Mouse (Mus musculus): ENCODE results near the gene Csrnp1. TPM values are rescaled to one million over a fixed set of nuclear protein-coding genes. Genes with fewer than 3 reads are reported as not detected.

The Csrnp1 gene
- total RNA-seq, 2 experiments from 2014 or later, result 18.0 to 18.1 TPM

DNA sequence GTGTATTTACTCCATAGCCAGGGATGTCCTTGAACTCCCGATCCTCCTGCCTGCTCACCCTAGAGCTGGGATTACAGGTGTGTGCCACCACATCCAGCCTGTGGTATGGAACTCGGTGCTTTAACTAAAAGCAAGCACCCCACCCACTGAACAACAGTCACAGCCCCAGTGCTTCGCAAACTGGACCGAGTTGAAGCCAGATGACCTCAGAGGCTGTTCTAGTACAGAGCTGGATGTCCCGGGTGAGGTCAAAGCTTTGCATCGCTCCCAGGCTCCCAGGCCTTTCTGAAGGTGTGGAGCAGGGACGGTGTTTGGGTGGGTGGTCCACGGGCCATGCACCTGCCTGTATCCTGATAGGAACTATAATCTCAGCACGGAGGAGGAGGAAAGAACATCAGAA is 33.1 kb downstream of the Csrnp1 start:
- no peak for DNase-seq (ENCODE audit: low spot score in 2 of 2)

DNA sequence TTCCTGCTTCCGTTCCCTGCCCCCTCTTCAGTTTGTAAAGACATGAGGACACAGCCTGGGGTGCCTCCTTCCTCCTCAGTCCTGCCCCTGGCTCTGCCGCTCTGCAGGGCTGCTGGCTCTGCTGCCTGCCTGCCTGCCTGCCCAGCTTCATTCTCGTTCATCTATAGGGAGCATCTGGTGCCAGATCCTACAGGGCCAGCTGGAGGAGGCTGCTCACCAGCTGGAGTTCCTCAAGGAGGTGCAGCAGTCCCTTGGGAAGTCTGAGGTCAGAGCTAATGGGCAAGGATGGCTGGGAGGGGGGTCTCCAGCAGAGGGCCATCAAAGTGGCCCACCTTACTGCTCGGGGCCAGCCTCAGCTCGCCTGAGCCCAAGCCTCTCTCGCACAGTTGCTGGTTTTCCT is 34.0 kb downstream of the Csrnp1 start:
- DNase-seq (ENCODE audit: low spot score in 2 of 2), result no peak

DNA sequence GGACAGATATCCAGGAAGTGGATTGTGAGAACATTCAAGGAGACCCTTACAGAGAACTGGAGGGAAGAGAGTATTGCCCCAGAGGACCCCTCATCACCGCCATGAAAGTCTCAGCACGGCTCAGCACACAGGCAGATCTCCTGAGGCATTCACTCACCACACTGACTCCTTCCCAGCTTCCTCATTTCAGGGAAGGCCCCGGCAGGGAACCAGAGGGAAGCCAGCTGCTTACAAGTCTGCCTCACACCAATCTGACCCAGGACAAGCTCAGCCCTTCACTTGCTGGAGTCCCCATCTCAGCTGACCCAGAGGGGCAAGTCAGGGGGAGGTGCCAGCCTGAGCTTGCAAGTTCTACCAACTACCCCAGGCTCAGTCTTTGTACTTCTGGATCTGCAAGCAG is 35.7 kb downstream of the Csrnp1 start:
- DNase-seq (ENCODE audit: low spot score in 2 of 2), result no peak

DNA sequence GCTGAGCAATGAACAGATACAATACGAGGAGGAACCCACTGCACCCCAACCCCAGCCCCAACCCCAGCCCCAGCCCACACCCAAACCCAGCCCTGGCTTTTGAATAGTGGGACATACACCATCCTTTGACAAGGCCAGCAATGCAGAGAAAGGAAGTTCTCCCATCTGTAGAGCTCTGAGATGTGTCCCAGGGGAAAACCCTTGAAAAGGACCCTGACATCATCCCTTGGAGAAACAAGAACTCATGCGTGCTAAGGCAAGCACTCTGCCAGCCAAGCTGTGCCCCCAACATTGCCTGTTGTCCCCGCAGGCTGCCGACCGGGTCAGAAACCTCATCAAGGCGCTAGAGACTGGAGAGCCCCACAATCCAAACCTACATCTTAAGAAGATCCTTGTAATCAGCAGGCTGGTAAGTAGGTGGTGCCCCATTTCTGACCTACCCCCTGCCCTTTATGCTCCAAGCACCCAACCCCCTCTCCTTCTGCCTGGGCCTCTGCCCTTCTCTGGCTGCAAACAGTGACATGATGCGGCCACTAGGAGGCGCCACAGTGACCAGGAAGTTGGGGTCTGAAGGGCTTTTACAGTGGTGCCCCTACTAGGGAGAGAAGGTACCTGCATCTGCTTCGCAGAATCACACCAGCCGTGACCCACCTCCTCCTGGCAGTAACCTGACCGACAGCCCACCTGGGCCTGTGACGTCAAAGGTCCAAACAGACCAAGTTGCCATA is 39.1 kb downstream of the Csrnp1 start:
- no peak for DNase-seq (ENCODE audit: low spot score in 2 of 2)

DNA sequence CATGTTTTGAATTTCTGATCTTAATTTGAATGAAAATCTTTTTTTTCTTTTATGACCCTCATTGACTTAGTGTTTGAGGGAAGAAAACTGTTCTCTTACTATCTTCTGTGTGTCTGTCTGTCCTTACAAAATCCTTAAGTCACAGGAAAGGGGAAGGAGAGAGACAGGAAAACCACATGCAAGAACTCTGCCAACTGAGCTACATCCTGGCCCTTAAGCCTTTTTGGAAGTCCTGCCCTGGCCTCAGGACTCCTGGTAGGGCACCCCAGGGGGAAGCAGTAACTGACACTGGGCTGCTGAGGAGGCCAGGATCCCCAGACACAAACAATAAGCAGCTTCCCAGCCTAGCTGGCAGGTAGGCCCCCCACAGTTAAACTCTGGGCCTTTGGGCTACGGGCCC is 41.1 kb downstream of the Csrnp1 start:
- DNase-seq (ENCODE audit: low spot score in 2 of 2), result no peak

DNA sequence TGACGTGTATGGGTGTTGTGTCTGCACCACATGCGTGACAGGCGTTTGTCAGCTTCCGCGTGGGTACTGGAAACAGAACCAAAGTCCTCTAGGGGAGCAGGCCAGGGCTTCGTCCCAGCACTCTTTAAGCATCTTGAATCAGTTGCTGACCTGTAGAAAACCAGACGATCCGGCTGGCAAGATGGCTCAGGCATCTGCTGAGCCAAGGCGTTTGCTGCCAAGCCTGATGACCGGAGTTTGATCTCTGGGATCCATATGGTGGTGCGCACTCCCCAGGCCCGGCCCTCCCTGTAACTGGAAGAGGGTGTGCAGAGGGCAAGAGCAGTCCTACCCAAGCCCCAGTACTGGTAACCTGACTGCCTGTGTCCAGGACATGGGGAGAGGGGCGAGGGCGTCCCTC is 42.6 kb downstream of the Csrnp1 start:
- no peak for DNase-seq (ENCODE audit: low spot score in 2 of 2)

DNA sequence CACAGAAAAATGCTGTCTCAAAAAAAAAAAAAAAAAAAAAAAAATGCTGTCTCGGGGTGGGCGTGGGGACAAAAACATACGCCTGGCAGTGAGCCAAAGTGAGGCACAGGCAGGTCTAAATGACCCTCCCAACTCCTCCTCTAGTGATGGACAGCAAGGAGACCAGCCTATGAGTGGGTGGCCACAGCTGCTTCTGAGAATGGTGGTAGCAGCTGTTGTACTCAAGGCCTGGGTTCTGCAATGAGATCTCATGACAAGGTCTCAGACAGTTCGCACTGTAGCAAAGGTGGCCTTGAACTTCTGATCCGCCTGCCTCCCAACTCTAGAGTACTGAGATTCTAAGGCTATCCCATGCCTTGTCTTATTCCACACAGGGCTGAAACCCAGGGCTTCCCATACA is 43.1 kb downstream of the Csrnp1 start:
- DNase-seq (ENCODE audit: low spot score in 2 of 2), result no peak

DNA sequence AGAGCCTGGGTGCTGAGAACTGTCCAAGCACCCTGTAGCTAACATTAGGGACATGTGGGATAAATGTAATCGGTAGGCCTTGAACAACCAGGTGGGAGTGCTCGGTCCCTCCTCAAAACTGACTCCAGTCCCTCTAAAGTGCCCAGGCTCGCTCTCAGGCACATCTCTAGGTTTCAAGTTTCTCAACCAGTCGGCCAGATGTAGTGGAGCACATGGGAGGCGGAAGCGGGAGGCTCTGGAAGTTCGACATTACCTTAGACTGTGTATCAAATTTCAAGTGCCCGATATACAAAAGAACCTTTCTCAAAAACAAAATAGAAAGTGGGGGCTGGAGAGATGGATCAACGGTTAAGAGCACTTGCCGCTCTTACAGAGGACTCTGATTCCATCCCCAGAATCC is 44.8 kb downstream of the Csrnp1 start:
- no peak for DNase-seq (ENCODE audit: low spot score in 2 of 2)

DNA sequence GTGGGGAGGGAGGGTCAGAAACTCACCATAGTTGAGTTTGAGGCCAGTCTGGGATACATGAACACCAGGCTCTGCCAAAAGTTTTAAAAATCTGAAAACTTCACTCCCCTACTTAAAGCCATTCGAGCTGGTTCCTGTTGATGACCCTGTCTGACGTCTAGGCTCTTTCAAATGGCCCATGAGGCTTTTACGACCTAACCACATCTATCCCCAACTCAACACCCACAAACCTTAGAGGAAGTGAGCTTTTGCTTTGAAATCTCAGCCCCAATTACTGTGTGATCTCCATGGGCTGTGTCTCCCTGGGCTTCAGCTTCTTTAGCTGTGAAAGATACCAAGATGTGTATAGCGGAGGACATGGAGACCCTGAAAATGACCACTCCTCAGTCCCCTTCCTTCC is 46.0 kb downstream of the Csrnp1 start:
- DNase-seq (ENCODE audit: low spot score in 2 of 2), result no peak

DNA sequence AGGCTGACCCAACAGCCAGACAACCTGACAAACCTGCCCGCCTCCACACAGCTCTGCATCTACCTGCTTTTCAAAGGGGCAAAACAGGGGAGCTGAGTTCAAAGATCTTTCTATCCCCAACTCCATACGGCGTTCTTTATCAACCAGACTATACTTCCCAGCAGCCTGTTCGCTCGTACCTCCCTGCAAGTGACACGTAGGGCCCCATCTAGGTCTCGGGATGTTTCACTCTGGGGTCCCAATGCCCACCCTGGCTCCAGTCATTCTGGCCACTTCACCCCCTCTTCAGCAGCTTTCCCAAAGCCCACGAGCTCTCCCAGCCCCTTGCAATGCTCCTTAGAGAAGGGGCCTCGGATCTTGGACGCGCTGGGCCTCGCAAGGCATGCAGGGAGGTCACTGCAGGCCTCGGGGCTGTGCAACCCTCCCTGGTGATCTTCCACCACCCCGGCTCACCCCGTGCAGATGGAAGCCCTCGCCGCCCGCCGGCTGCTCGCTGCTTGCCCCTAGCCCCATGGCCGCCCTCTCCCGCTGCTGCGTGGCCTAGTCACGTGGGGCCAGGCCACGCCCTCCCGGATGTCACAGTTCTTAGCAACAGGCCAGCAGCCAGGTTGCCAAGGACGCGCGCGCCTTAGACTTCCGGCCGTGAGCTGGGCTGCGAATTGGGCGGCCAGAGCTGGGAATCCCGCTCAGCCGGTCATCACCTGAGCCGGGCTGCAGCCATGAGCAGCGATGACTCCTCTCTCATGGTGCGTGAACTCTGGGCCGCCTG is 47.3 kb downstream of the Csrnp1 start, which contains the start of the genes Gorasp1 and Ttc21a:
TSS of gene Gorasp1 (minus strand) at position 561 of the 769 bp plus-strand sequence.
TSS of gene Ttc21a (plus strand) at position 602 of the 769 bp plus-strand sequence.
- DNase-seq (ENCODE audit: low spot score in 2 of 2), result peak; percentile 82 to 87

DNA sequence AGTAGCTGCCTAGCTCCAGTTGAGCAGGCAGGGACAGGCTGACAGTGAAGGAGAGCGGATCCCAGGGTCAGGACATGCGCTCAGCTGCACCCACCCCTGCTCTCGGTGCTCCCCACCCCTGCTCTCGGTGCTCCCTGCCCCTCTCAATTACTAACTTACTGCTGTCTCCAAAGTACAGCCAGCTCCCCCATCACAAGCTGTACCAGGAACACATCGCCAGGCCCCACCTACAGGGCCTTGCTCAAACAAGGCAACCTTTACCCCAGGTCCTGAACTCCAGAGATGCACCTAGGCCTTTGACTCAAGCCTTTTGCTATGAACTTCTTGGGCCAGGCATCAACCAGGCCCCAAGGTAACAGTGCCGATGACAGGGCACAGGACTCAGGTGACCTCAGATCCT is 50.8 kb downstream of the Csrnp1 start:
- DNase-seq (ENCODE audit: low spot score in 2 of 2), result no peak

DNA sequence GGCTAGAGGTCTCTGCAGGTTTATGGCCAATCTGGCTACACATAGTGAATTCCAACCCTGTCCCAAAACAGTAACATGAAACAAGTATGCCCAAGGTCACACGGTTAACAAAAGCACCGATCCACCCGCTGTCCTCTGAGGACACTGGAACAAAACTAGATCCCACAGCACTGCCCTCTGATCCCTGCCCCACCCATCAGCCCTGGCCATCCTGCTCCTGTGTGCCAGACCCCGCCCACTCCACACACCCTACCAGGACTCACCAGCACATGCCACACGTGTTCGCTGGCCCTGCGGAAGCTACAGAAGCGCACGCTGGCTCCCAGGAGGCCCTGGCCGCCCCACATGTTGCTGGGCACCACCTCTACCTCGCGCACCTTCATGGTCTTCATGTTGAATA is 52.1 kb downstream of the Csrnp1 start:
- no peak for DNase-seq (ENCODE audit: low spot score in 2 of 2)

DNA sequence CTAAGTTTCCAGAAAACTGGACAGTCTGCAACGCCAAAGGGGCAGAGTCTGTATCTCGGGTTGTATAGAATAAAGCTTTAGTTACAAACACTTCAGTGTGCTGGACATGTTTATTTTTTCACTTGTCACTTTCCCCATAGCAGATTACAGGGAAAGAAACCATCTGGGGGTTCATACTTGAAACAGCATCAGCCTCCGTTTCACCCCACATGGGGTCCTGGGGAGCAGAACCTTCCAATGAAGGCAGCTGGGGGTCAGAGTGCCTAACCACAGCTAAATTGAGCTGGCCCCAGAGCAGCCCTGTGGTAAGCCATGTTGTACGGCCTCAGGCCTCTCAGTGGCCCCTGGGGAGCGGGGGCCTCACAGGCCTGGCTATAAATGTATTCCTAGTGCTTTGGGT is 58.0 kb downstream of the Csrnp1 start:
- DNase-seq (ENCODE audit: low spot score in 2 of 2), result no peak

DNA sequence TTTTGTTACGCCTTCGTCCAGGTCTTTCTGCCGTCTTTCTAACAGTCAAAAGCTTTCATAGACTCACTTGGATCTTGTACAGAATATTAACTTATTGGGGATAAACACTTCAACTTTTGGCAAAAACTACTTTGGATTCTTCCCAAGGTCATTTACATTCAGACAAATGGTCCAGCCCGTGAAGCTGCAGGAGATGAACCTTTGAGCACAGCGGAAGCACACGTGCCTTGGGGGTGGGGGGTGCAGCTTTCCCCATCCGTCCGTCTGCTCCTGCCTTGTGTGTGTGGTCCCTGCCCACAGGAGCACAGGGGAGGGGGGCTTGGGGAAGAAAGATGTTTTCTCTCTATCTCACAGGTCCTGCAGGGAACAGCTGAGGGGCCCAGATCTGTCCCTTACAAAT is 58.7 kb downstream of the Csrnp1 start:
- no peak for DNase-seq (ENCODE audit: low spot score in 2 of 2)

DNA sequence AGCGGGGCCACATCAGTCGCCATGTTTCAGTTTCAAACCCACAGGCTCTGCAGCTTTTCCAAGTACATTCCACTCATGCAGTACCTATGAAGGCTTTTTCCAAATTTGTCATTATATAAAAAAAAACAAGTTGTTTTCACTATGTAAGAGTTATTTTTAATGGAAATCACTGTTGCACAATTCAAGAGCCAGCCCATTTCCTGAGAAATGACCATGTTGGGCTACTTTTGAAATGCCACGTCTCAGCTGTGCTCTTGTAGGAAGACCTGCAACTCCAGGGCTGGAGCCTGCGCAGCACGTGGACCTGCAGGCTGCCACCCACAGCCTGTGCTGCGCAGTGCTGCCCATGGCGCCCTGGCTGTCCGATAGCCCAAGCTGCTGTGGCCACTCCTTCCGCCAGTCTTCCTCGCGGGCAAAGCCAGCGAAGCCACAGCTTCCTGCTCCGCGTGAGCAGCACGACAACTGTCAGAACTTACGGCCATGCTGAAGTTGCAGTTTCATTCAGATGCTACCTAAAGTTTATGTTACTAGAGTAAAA is 59.3 kb downstream of the Csrnp1 start:
- DNase-seq (ENCODE audit: low spot score in 2 of 2), result no peak

DNA sequence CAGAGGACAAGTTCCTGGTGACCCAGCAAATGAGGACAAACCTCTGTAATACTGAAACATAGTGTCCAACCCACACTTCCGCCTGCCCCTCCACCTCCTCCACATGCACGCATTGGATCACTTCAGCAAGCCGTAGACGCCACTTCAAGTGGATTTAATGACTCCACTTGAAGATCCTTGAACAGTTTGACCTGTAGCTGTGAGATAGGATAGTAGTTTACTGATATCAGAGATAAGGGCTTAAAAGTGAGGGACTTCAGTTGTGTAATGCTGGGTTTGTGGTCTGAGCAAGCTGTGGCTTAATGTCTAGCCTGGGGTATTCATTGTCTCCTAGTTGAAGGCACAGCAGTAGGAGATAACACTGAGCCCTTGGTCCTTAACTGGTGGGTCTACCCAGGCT is 61.0 kb downstream of the Csrnp1 start:
- no peak for DNase-seq (ENCODE audit: low spot score in 2 of 2)

Other genes starting within 250 kb of the Csrnp1 start
- under 1 TPM in 1 of 2 experiments, not detected in 1; 0.06 TPM for gene Scn11a, start 159.2 kb downstream of the Csrnp1 start, total RNA-seq (2021)
- 10 to 100 TPM; 55.6 to 56.5 TPM for gene Wdr48, start 89.8 kb downstream of the Csrnp1 start, total RNA-seq (2021)
- gene Gorasp1, start 47.1 kb downstream of the Csrnp1 start, total RNA-seq (2021), result 10 to 100 TPM; 26.9 to 27.1 TPM
- under 1 TPM; 0.34 TPM for gene Ttc21a, start 47.1 kb downstream of the Csrnp1 start, total RNA-seq (2021)
- gene Xirp1, start 38.9 kb upstream of the Csrnp1 start, total RNA-seq (2021), result 1 to 10 TPM; 2.2 to 5.6 TPM
- 1 to 10 TPM; 7.2 TPM for gene Cx3cr1, start 85.2 kb upstream of the Csrnp1 start, total RNA-seq (2021)
- not detected for gene Ccr8, start 107.5 kb upstream of the Csrnp1 start, total RNA-seq (2021)
- gene Slc25a38, start 125.7 kb upstream of the Csrnp1 start, total RNA-seq (2021), result 10 to 100 TPM; 22.4 to 25.0 TPM
- 1,000 to 10,000 TPM; 1,207 to 1,212 TPM for gene Rpsa, start 143.0 kb upstream of the Csrnp1 start, total RNA-seq (2021)
- gene Mobp, start 165.0 kb upstream of the Csrnp1 start, total RNA-seq (2021), result not detected

Data from adrenal gland, postnatal 4 days (tissue).